Mouse (Mus musculus) embryonic facial prominence, embryonic 14.5 days (tissue): ENCODE results near the gene Camta1. TPM values are rescaled to one million over a fixed set of nuclear protein-coding genes. Genes with fewer than 3 reads are reported as not detected.

Experiments
- ATAC-seq: fragments of 200-750 bp; cut with Nextera tagmentation; 2 replicates; pipeline ENCODE4 v1.8.0; 2017; ENCODE audit warnings: low read depth, moderate number of reproducible peaks, moderate TSS enrichment
- DNase-seq: peaks from one replicate; pipeline ENCODE4 v3.0.0-alpha.2; 2015; ENCODE audit warnings: low spot score
- H3K27ac ChIP-seq: fragments of 300-500 bp; sonication (generic); replicated peaks from 2 replicates; pipeline ENCODE4 v1.5.1; 2014; ENCODE audit warnings: low read depth, mild to moderate bottlenecking, low read length, moderate library complexity
- H3K27me3 ChIP-seq: fragments of 300-500 bp; sonication (generic); replicated peaks from 2 replicates; pipeline ENCODE4 v1.6.1; 2014; ENCODE audit warnings: low read length; ENCODE audit not compliant: control insufficient read depth, insufficient read depth
- H3K36me3 ChIP-seq: fragments of 300-500 bp; sonication (generic); 2 replicates; pipeline ENCODE4 v1.6.1; 2014; ENCODE audit warnings: low read length, mixed read lengths; ENCODE audit not compliant: control insufficient read depth, insufficient read depth
- H3K4me1 ChIP-seq: fragments of 300-500 bp; sonication (generic); 2 replicates; pipeline ENCODE4 v1.6.1; 2014; ENCODE audit warnings: antibody characterized with exemption, low read length; ENCODE audit not compliant: control insufficient read depth, insufficient read depth
- H3K4me2 ChIP-seq: fragments of 300-500 bp; sonication (generic); 2 replicates; pipeline ENCODE4 v1.6.1; 2014; ENCODE audit warnings: low read depth, mild to moderate bottlenecking, low read length, moderate library complexity, mixed read lengths
- H3K4me3 ChIP-seq: fragments of 300-500 bp; sonication (generic); 2 replicates; pipeline ENCODE4 v1.5.1; 2014; ENCODE audit warnings: low read depth, mild to moderate bottlenecking, low read length
- H3K9ac ChIP-seq: fragments of 300-500 bp; sonication (generic); 2 replicates; pipeline ENCODE4 v1.6.1; 2014; ENCODE audit warnings: low read depth, mild to moderate bottlenecking, low read length, moderate library complexity, mixed read lengths
- H3K9me3 ChIP-seq: fragments of 300-500 bp; sonication (generic); 2 replicates; pipeline ENCODE4 v1.6.1; 2016; ENCODE audit warnings: low read length; ENCODE audit not compliant: control insufficient read depth
- WGBS: fragments of 180-500 bp; shearing (Covaris S2); extraction: QIAGEN DNeasy Blood & Tissue Kit; methylation state at CpG from one replicate; pipeline ENCODE4 v1.1.7; 2014; 5-methylcytosine and 5-hydroxymethylcytosine counted together
- polyA plus RNA-seq: library from polyadenylated mRNA; unstranded; fragments of >200 nt; fragmentation: Nextera tagmentation; extraction: Ambion mirVana; gene quantifications from 2 replicates; pipeline ENCODE4 v1.2.1, GENCODE M21; 2014

Gene Camta1
- polyA plus RNA-seq, 1 experiment from 2014 or later, result 77.3 TPM

GRCm38 (mm10) chr4:151332074-151332849 lies 529.4 kb downstream of the Camta1 start:
- ATAC-seq, result peak; percentile 30; the same call in 1 of the 2 replicates

GRCm38 (mm10) chr4:151330983-151331382 lies 530.7 kb downstream of the Camta1 start:
- Histone ChIP-seq H3K27me3 (0 out of 2 replicates have a peak, but pooled peaks cover 5% of the 10 kb centered on the region), H3K27ac (no peak overlapping the region), H3K4me3 (no peak overlapping the region), H3K36me3 (no peaks in the 10 kb centered on the region), H3K4me1 (no peaks in the 10 kb centered on the region), H3K9me3 (no peaks in the 10 kb centered on the region), H3K4me2 (no peak overlapping the region), H3K9ac (no peak overlapping the region)
- ATAC-seq, result no peak
- DNase-seq, result no peak
- WGBS, result 73% methylated on average over 8 of the region's 8 CpGs

More at GRCm38 (mm10) chr4:151332074-151332849, 529.4 kb downstream of the Camta1 start:
- H3K36me3 ChIP-seq, result no peaks in the 10 kb centered on the region
- no peaks in the 10 kb centered on the region for H3K9me3 ChIP-seq
- no peak overlapping the region for H3K4me3 ChIP-seq
- no peak overlapping the region for H3K9ac ChIP-seq
- WGBS, result 78% methylated on average over 19 of the region's 19 CpGs
- no peaks in the 10 kb centered on the region for H3K27me3 ChIP-seq
- no peak overlapping the region for H3K27ac ChIP-seq
- DNase-seq, result peak; percentile 44
- no peaks in the 10 kb centered on the region for H3K4me1 ChIP-seq
- no peak overlapping the region for H3K4me2 ChIP-seq

- no peak for ATAC-seq
- Histone ChIP-seq H3K9ac (no peak overlapping the region), H3K36me3 (no peaks in the 10 kb centered on the region), H3K4me2 (no peak overlapping the region), H3K9me3 (no peaks in the 10 kb centered on the region), H3K4me1 (no peaks in the 10 kb centered on the region), H3K4me3 (no peak overlapping the region), H3K27me3 (0 out of 2 replicates have a peak, but pooled peaks cover 5% of the 10 kb centered on the region), H3K27ac (no peak overlapping the region)
- 71% methylated on average over 6 of the region's 6 CpGs for WGBS
- DNase-seq, result no peak
Measured at GRCm38 (mm10) chr4:151328071-151328470, 533.6 kb downstream of the Camta1 start.

GRCm38 (mm10) chr4:151326971-151327686 lies 534.5 kb downstream of the Camta1 start:
- Histone ChIP-seq H3K9me3 (no peaks in the 10 kb centered on the region), H3K36me3 (no peaks in the 10 kb centered on the region), H3K27me3 (0 out of 2 replicates have a peak, but pooled peaks cover 5% of the 10 kb centered on the region), H3K4me2 (no peak overlapping the region), H3K4me1 (no peaks in the 10 kb centered on the region), H3K27ac (no peak overlapping the region), H3K9ac (no peak overlapping the region), H3K4me3 (no peak overlapping the region)
- 90% methylated on average over 8 of the region's 8 CpGs for WGBS
- DNase-seq, result no peak
- no peak for ATAC-seq

GRCm38 (mm10) chr4:151316428-151316827 lies 545.2 kb downstream of the Camta1 start:
- no peak overlapping the region for H3K9ac ChIP-seq
- no peak for DNase-seq
- H3K4me3 ChIP-seq, result no peak overlapping the region
- no peaks in the 10 kb centered on the region for H3K4me1 ChIP-seq
- no peaks in the 10 kb centered on the region for H3K9me3 ChIP-seq
- H3K27ac ChIP-seq, result no peak overlapping the region
- H3K36me3 ChIP-seq, result no peaks in the 10 kb centered on the region
- H3K4me2 ChIP-seq, result no peak overlapping the region
- no peaks in the 10 kb centered on the region for H3K27me3 ChIP-seq
- ATAC-seq, result no peak
- 83% methylated on average over 10 of the region's 10 CpGs for WGBS

DNA sequence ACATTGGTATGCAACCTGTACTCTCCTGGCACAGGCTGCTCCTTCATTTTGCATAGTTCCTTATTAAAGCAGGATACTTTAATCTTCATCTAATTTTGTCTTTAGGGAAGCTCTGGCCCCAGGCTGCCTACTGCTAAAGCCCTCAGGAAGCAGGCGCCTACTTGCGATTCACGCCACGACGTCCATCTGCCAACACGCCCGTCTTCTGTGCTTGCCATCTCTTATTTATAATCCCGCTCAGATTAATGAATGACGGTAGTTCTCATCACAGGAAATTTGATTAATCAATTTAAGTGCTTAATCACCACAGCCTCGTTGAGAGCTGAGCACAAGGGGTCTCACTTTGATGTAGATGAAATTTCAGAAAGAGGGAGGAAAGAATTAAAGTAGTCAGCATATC lies 546.0 kb downstream of the Camta1 start:
- no peaks in the 10 kb centered on the region for H3K4me1 ChIP-seq
- H3K4me3 ChIP-seq, result no peak overlapping the region
- WGBS, result 69% methylated on average over 10 of the region's 10 CpGs
- no peak overlapping the region for H3K9ac ChIP-seq
- no peak overlapping the region for H3K27ac ChIP-seq
- ATAC-seq (no peak), DNase-seq (no peak)
- H3K9me3 ChIP-seq, result no peaks in the 10 kb centered on the region
- H3K4me2 ChIP-seq, result no peak overlapping the region
- no peaks in the 10 kb centered on the region for H3K36me3 ChIP-seq
- H3K27me3 ChIP-seq, result no peaks in the 10 kb centered on the region

DNA sequence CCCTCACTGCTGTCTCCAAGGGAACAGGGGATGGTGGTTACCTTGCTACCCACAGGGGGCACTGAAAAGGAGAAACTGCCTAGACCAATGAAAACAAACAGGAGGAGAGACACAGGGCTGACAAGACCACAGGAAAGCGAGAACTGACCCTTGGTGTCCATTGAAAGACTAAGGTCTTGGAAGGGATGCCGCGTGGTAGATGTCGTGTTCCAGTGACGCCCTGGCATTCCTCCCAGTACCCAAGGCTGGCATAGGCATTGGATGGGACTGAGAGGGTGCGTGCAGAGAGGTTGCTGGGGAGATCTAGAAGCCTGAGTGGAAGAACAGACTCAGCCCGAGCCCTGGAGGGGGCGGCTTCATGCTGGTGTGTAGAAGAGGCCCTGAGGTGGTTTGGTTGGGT lies 550.9 kb downstream of the Camta1 start:
- Histone ChIP-seq H3K4me2 (no peak overlapping the region), H3K4me1 (no peaks in the 10 kb centered on the region), H3K27me3 (no peaks in the 10 kb centered on the region), H3K27ac (no peak overlapping the region), H3K4me3 (no peak overlapping the region), H3K9me3 (no peaks in the 10 kb centered on the region), H3K9ac (no peak overlapping the region), H3K36me3 (no peaks in the 10 kb centered on the region)
- no peak for ATAC-seq
- DNase-seq, result no peak
- WGBS, result 81% methylated on average over 8 of the region's 8 CpGs

DNA sequence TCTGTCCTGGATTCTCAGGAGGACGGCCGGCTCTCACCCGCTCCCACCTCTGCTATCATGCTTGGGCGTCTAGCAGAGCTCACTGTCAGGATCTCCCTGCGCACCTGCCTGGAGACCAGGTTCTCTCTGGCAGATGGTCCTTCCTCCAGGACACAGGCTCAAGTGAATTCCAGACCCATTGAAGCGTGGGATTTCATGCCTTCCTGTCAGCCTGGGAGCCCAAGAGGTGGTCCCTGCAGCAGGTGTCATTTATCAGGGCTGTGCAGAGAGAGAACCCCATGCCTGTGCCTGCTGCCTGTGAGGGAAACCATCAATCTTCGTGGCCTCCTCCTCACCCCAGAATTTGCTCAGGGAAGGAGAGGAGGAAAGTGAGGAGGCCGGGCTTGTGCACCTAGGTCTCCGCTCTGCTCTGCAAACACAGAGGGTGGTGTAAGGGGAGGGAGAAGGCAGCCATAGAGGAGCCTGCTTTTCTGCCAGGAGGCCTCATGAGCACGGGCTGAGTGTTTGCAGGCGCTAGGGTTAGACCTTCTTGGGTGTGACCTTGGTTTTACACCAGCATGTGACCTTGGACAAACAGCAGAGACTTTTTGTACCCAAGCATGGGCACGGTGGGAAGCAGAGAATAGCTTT lies 551.5 kb downstream of the Camta1 start:
- H3K4me2 ChIP-seq, result no peak overlapping the region
- no peak overlapping the region for H3K27ac ChIP-seq
- H3K9me3 ChIP-seq, result no peaks in the 10 kb centered on the region
- 64% methylated on average over 12 of the region's 12 CpGs for WGBS
- DNase-seq (no peak), ATAC-seq (peak; percentile 56; the same call in 1 of the 2 replicates)
- H3K27me3 ChIP-seq, result no peaks in the 10 kb centered on the region
- H3K4me3 ChIP-seq, result no peak overlapping the region
- no peak overlapping the region for H3K9ac ChIP-seq
- H3K36me3 ChIP-seq, result no peaks in the 10 kb centered on the region
- no peaks in the 10 kb centered on the region for H3K4me1 ChIP-seq
